Mouse (Mus musculus): ENCODE measurements around the gene Pdia3.
A peak's percentile ranks its signal among the peaks of the same experiment; 100 is the strongest.
"Not testable (repeated sequence)": the region's sequence is repeated elsewhere in the genome, so short reads cannot be mapped to it uniquely, and the experiment has no call there.

Pdia3 gene

GRCm38 (mm10) chr2:121413387-121414042 is at the start of gene Pdia3, which contains the start of gene Catsper2:
TSS of gene Pdia3 (plus strand) at chr2:121413775.
TSS of gene Catsper2 (minus strand) at chr2:121413792.
- peak; percentile 95 for DNase-seq

- DNase-seq, result peak; percentile 11
Measured at GRCm38 (mm10) chr2:121368831-121369230, 44.7 kb upstream of the Pdia3 start.

- no peak for DNase-seq
Measured at GRCm38 (mm10) chr2:121370921-121371320, 42.7 kb upstream of the Pdia3 start.

GRCm38 (mm10) chr2:121372266-121372665 is 41.3 kb upstream of the Pdia3 start:
- no peak for DNase-seq

GRCm38 (mm10) chr2:121374766-121375165 is 38.8 kb upstream of the Pdia3 start:
- no peak for DNase-seq

- DNase-seq, result not testable (repeated sequence)
Measured at GRCm38 (mm10) chr2:121386961-121387575, 26.5 kb upstream of the Pdia3 start, which contains the start of gene Strc. TSS of gene Strc (minus strand) at chr2:121387168.

- peak; percentile 98 for DNase-seq
Measured at GRCm38 (mm10) chr2:121396624-121397023, 17.0 kb upstream of the Pdia3 start.

- no peak for DNase-seq
Measured at GRCm38 (mm10) chr2:121403296-121403695, 10.3 kb upstream of the Pdia3 start.

- DNase-seq, result peak; percentile 12
Measured at GRCm38 (mm10) chr2:121408160-121408559, 5.4 kb upstream of the Pdia3 start.

- DNase-seq, result no peak
Measured at GRCm38 (mm10) chr2:121412843-121413386, 660 bp upstream of the Pdia3 start.

GRCm38 (mm10) chr2:121414139-121414685 is 637 bp downstream of the Pdia3 start:
- DNase-seq, result no peak

- DNase-seq, result no peak
Measured at GRCm38 (mm10) chr2:121415103-121415502, 1.5 kb downstream of the Pdia3 start.

GRCm38 (mm10) chr2:121415591-121415990 is 2.0 kb downstream of the Pdia3 start:
- no peak for DNase-seq

- no peak for DNase-seq
Measured at GRCm38 (mm10) chr2:121416356-121416755, 2.8 kb downstream of the Pdia3 start.

- no peak for DNase-seq
Measured at GRCm38 (mm10) chr2:121418476-121418875, 4.9 kb downstream of the Pdia3 start.

GRCm38 (mm10) chr2:121423166-121423565 is 9.6 kb downstream of the Pdia3 start:
- no peak for DNase-seq

GRCm38 (mm10) chr2:121425890-121426289 is 12.3 kb downstream of the Pdia3 start:
- DNase-seq, result no peak

GRCm38 (mm10) chr2:121434854-121435253 is 21.3 kb downstream of the Pdia3 start:
- no peak for DNase-seq

GRCm38 (mm10) chr2:121439746-121440145 is 26.2 kb downstream of the Pdia3 start:
- DNase-seq, result no peak

GRCm38 (mm10) chr2:121440834-121441605 is 27.4 kb downstream of the Pdia3 start:
- DNase-seq, result no peak

GRCm38 (mm10) chr2:121441800-121442199 is 28.2 kb downstream of the Pdia3 start:
- DNase-seq, result no peak

- no peak for DNase-seq
Measured at GRCm38 (mm10) chr2:121442259-121443067, 28.9 kb downstream of the Pdia3 start.
